Mouse (Mus musculus) MEL (cell line): ENCODE data around the gene Rnf121. TPM values are rescaled to one million over a fixed set of nuclear protein-coding genes. Genes with fewer than 3 reads are reported as not detected.

Experiments
- DNase-seq: peaks from one replicate; pipeline ENCODE4 v3.0.0; 2011; ENCODE audit warnings: low read depth, low spot score
- H3K27ac ChIP-seq: 2 replicates; pipeline ENCODE4 v1.5.1; 2012; ENCODE audit warnings: low read depth, mild to moderate bottlenecking, control low read depth, low read length, moderate library complexity; ENCODE audit not compliant: control insufficient read depth
- H3K27me3 ChIP-seq, 2 experiments: fragments of 150-350 bp in 1 of 2; sonication (generic) in 1 of 2; 2 replicates each; pipeline ENCODE4 v1.6.1; 2012; ENCODE audit warnings: low read length in 2 of 2, mild to moderate bottlenecking in 2 of 2, improper control_type of control experiment in 1 of 2, moderate library complexity in 1 of 2; ENCODE audit not compliant: insufficient read depth in 2 of 2, control insufficient read depth in 1 of 2
- H3K36me3 ChIP-seq, 2 experiments: 2 replicates each; pipeline ENCODE4 v1.6.1; 2012 to 2014; ENCODE audit warnings: low read length in 2 of 2, improper control_type of control experiment in 1 of 2, inconsistent platforms in 1 of 2, mild to moderate bottlenecking in 1 of 2; ENCODE audit not compliant: insufficient read depth in 2 of 2, control insufficient read depth in 1 of 2
- H3K4me1 ChIP-seq, 2 experiments: fragments of 150-350 bp in 1 of 2; sonication (generic) in 1 of 2; 2 replicates each; pipeline ENCODE4 v1.6.1; 2012; ENCODE audit warnings: low read length in 2 of 2, improper control_type of control experiment in 1 of 2, mild to moderate bottlenecking in 1 of 2; ENCODE audit not compliant: insufficient read depth in 2 of 2, control insufficient read depth in 1 of 2
- H3K4me3 ChIP-seq, 2 experiments: fragments of 150-350 bp in 1 of 2; sonication (generic) in 1 of 2; 2 replicates each; pipeline ENCODE4 v1.5.1; 2012; ENCODE audit warnings: low read depth in 2 of 2, low read length in 2 of 2, mild to moderate bottlenecking in 2 of 2, moderate library complexity in 2 of 2, control low read depth in 1 of 2, improper control_type of control experiment in 1 of 2; ENCODE audit not compliant: control insufficient read depth in 1 of 2, insufficient read depth in 1 of 2
- H3K79me2 ChIP-seq: 2 replicates; pipeline ENCODE4 v1.6.1; 2012; ENCODE audit warnings: mild to moderate bottlenecking, low read length, moderate library complexity; ENCODE audit not compliant: control insufficient read depth, poor library complexity, insufficient read depth
- H3K9ac ChIP-seq: 2 replicates; pipeline ENCODE4 v1.6.1; 2012; ENCODE audit warnings: low read depth, mild to moderate bottlenecking, control low read depth, low read length, moderate library complexity; ENCODE audit not compliant: control insufficient read depth, poor library complexity, severe bottlenecking
- H3K9me3 ChIP-seq: fragments of 150-350 bp; sonication (generic); replicated peaks from 2 replicates; pipeline ENCODE4 v1.6.1; 2012; ENCODE audit warnings: mild to moderate bottlenecking, low read length, improper control_type of control experiment, moderate library complexity; ENCODE audit not compliant: insufficient read depth
- BHLHE40 ChIP-seq: IDR thresholded peaks from 2 replicates; pipeline ENCODE4 v1.6.1; 2012; ENCODE audit warnings: low read depth, mild to moderate bottlenecking, inconsistent platforms, low read length, improper control_type of control experiment, borderline replicate concordance
- CHD2 ChIP-seq: IDR thresholded peaks from 2 replicates; pipeline ENCODE4 v1.6.1; 2011; ENCODE audit warnings: low read length, improper control_type of control experiment
- HCFC1 ChIP-seq: IDR thresholded peaks from 2 replicates; pipeline ENCODE4 v1.6.1; 2012; ENCODE audit warnings: low read depth, mild to moderate bottlenecking, inconsistent platforms, low read length, improper control_type of control experiment, moderate library complexity
- MAFK ChIP-seq: IDR thresholded peaks from 2 replicates; pipeline ENCODE4 v1.6.1; 2011; ENCODE audit warnings: low read depth, mild to moderate bottlenecking, low read length, improper control_type of control experiment, borderline replicate concordance
- MEF2A ChIP-seq: IDR thresholded peaks from 2 replicates; pipeline ENCODE4 v1.6.1; 2014; ENCODE audit warnings: low read depth, mild to moderate bottlenecking, inconsistent platforms, low read length, improper control_type of control experiment; ENCODE audit not compliant: poor library complexity, insufficient replicate concordance, severe bottlenecking; ENCODE audit errors: extremely low read depth
- MXI1 ChIP-seq: IDR thresholded peaks from 2 replicates; pipeline ENCODE4 v1.6.1; 2011; ENCODE audit warnings: mild to moderate bottlenecking, low read depth, low read length, improper control_type of control experiment
- MYC ChIP-seq: IDR thresholded peaks from 2 replicates; pipeline ENCODE4 v1.6.1; 2011; ENCODE audit warnings: low read depth, mild to moderate bottlenecking, low read length, improper control_type of control experiment, moderate library complexity
- RCOR1 ChIP-seq: IDR thresholded peaks from 2 replicates; pipeline ENCODE4 v1.6.1; 2012; ENCODE audit warnings: low read depth, mild to moderate bottlenecking, inconsistent platforms, low read length, improper control_type of control experiment
- TBP ChIP-seq: IDR thresholded peaks from 2 replicates; pipeline ENCODE4 v1.8.0; 2011; ENCODE audit warnings: low read depth, low read length, improper control_type of control experiment
- UBTF ChIP-seq: IDR thresholded peaks from 2 replicates; pipeline ENCODE4 v1.6.1; 2012; ENCODE audit warnings: low read depth, mild to moderate bottlenecking, inconsistent platforms, low read length, improper control_type of control experiment, moderate library complexity, borderline replicate concordance; ENCODE audit not compliant: insufficient read depth
- USF1 ChIP-seq: IDR thresholded peaks from 2 replicates; pipeline ENCODE4 v1.6.1; 2014; ENCODE audit warnings: low read depth, mild to moderate bottlenecking, inconsistent platforms, low read length, improper control_type of control experiment, moderate library complexity
- ZC3H11A ChIP-seq: IDR thresholded peaks from 2 replicates; pipeline ENCODE4 v1.6.1; 2012; ENCODE audit warnings: low read depth, mild to moderate bottlenecking, inconsistent platforms, low read length, improper control_type of control experiment
- ZMIZ1 ChIP-seq: IDR thresholded peaks from 2 replicates; pipeline ENCODE4 v1.6.1; 2012; ENCODE audit warnings: low read depth, mild to moderate bottlenecking, inconsistent platforms, low read length, improper control_type of control experiment, moderate library complexity
- polyA plus RNA-seq, 2 experiments: library from polyadenylated mRNA; stranded (reverse) in 1 of 2; unstranded in 1 of 2; fragments of >175 nt in 1 of 2; fragments of >200 nt in 1 of 2; gene quantifications; 2 replicates each; pipeline versions ENCODE4 v1.2.1 to v1.2.4; 2012; ENCODE audit warnings: low replicate concordance in 2 of 2, low read depth in 1 of 2; ENCODE audit not compliant: insufficient read length in 2 of 2, insufficient read depth in 1 of 2, missing spikeins in 1 of 2
- total RNA-seq: library from RNA; depleted of rRNA; stranded (reverse); fragments of 300-350 nt; gene quantifications from 2 replicates; pipeline ENCODE4 v1.2.3, GENCODE M21; 2012

The Rnf121 gene
- total and polyA plus RNA-seq, 3 experiments: 16.0 to 18.5 TPM; not detected in 1

DNA sequence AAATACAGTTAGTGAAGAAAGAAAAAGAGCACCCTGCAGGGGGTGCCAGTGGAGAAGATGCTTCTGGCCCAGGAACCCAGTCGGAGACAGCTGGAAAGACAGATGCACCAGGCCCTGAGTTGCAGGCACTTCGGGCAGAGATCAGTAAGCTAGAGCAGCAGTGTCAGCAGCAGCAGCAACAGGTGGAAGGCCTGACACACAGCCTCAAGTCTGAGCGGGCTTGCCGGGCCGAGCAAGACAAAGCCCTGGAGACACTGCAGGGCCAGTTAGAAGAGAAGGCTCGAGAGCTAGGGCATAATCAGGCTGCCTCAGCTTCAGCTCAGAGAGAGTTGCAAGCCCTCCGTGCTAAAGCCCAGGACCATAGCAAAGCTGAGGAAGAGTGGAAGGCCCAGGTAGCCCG is 65.0 kb downstream of the Rnf121 start:
- Histone ChIP-seq H3K9ac (no peak overlapping the region), H3K27ac (no peak overlapping the region)
- no peak for DNase-seq
- TF ChIP-seq ZMIZ1 (no peak), MAFK (no peak), MEF2A (no peak), MXI1 (no peak), HCFC1 (no peak), CHD2 (no peak), ZC3H11A (no peak)
- TF ChIP-seq, all 39 proteins: peak for 0
- H3K79me2 ChIP-seq: no peaks in the 10 kb centered on the region
- no peaks in the 10 kb centered on the region for H3K4me1 ChIP-seq
- no peak overlapping the region for H3K4me3 ChIP-seq
- no peaks in the 10 kb centered on the region for H3K9me3 ChIP-seq
- peaks cover 0 to 13% of the 10 kb centered on the region in 2 experiments; a peak in 2 of 4 replicates for H3K36me3 ChIP-seq
- H3K27me3 ChIP-seq: no peaks in the 10 kb centered on the region

DNA sequence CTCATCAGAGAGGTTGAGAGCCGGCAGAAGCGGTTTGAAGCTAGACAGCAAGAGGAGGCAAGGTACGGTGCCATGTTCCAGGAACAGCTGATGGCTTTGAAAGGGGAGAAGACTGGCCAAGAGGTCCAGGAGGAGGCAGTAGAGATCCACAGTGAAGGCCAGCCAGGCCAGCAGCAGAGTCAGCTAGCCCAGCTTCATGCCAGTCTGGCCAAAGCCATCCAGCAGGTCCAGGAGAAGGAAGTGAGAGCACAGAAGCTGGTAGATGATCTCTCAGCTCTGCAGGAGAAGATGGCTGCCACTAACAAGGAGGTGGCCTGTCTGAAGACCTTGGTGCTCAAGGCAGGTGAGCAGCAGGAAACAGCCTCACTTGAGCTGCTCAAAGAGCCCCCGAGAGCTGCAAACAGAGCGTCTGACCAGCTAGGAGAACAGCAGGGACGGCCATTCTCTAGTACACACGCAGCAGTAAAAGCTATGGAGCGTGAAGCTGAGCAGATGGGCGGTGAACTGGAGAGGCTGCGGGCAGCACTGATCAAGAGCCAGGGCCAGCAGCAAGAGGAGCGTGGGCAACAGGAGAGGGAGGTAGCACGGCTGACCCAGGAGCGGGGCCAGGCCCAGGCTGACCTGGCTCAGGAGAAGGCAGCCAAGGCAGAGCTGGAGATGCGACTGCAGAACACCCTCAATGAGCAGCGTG is 65.7 kb downstream of the Rnf121 start:
- H3K4me1 ChIP-seq: no peaks in the 10 kb centered on the region
- no peak for TF ChIP-seq ZMIZ1
- no peak for TF ChIP-seq TBP
- TF ChIP-seq MXI1: no peak
- no peak for TF ChIP-seq RCOR1
- no peak for TF ChIP-seq UBTF
- no peak for TF ChIP-seq BHLHE40
- no peak for TF ChIP-seq USF1
- no peak for TF ChIP-seq MYC
- no peaks in the 10 kb centered on the region for H3K27me3 ChIP-seq
- peaks cover 0 to 13% of the 10 kb centered on the region in 2 experiments; a peak in 2 of 4 replicates for H3K36me3 ChIP-seq
- H3K9me3 ChIP-seq: no peaks in the 10 kb centered on the region
- DNase-seq: no peak
- H3K9ac ChIP-seq: no peak overlapping the region
- no peak overlapping the region for H3K4me3 ChIP-seq
- H3K79me2 ChIP-seq: no peaks in the 10 kb centered on the region
- H3K27ac ChIP-seq: no peak overlapping the region
